Mouse (Mus musculus) cerebellum, adult 11-12 months (tissue): Measurements from ENCODE around the gene Ercc6l.
"Not testable (repeated sequence)": the region's sequence is repeated elsewhere in the genome, so short reads cannot be mapped to it uniquely, and the experiment has no call there.

Source experiments
- DNase-seq: peaks from one replicate; pipeline ENCODE4 v3.0.0; 2022

The Ercc6l gene

GRCm38 (mm10) chrX:102156618-102157422, at the start of gene Ercc6l:
Gene Ercc6l, minus strand, starts transcription at chrX:102157091.
- peak; percentile 94 for DNase-seq

GRCm38 (mm10) chrX:102190840-102191239, 33.9 kb upstream of the Ercc6l start:
- no peak for DNase-seq

GRCm38 (mm10) chrX:102189581-102189980, 32.7 kb upstream of the Ercc6l start:
- DNase-seq = no peak

- DNase-seq = peak; percentile 68
These were observed 32.0 kb upstream of the Ercc6l start, which contains the start of gene Rps4x for GRCm38 (mm10) chrX:102188712-102189497. Gene Rps4x, minus strand, starts transcription at chrX:102189394.

GRCm38 (mm10) chrX:102187023-102187699, 30.3 kb upstream of the Ercc6l start:
- DNase-seq = no peak

GRCm38 (mm10) chrX:102182575-102182974, 25.7 kb upstream of the Ercc6l start:
- DNase-seq = no peak

GRCm38 (mm10) chrX:102175538-102176287, 18.8 kb upstream of the Ercc6l start:
- no peak for DNase-seq

- no peak for DNase-seq
These were observed 14.0 kb upstream of the Ercc6l start for GRCm38 (mm10) chrX:102170900-102171299.

- DNase-seq = no peak
These were observed 13.2 kb upstream of the Ercc6l start for GRCm38 (mm10) chrX:102170135-102170534.

GRCm38 (mm10) chrX:102169724-102170123, 12.8 kb upstream of the Ercc6l start:
- DNase-seq = no peak

- DNase-seq = no peak
These were observed 10.1 kb upstream of the Ercc6l start for GRCm38 (mm10) chrX:102166986-102167385.

- no peak for DNase-seq
These were observed 9.6 kb upstream of the Ercc6l start for GRCm38 (mm10) chrX:102166521-102166920.

- DNase-seq = no peak
These were observed 6.6 kb upstream of the Ercc6l start for GRCm38 (mm10) chrX:102163529-102163928.

GRCm38 (mm10) chrX:102163096-102163495, 6.2 kb upstream of the Ercc6l start:
- no peak for DNase-seq

GRCm38 (mm10) chrX:102160528-102160927, 3.6 kb upstream of the Ercc6l start:
- no peak for DNase-seq

GRCm38 (mm10) chrX:102159778-102160177, 2.9 kb upstream of the Ercc6l start:
- no peak for DNase-seq

GRCm38 (mm10) chrX:102157423-102157791, 516 bp upstream of the Ercc6l start:
- no peak for DNase-seq

- DNase-seq = no peak
These were observed 15.7 kb downstream of the Ercc6l start for GRCm38 (mm10) chrX:102141157-102141556.

GRCm38 (mm10) chrX:102121321-102121720, 35.6 kb downstream of the Ercc6l start:
- no peak for DNase-seq

- peak; percentile 97 for DNase-seq
These were observed 37.6 kb downstream of the Ercc6l start, which contains the start of gene Pin4 for GRCm38 (mm10) chrX:102119042-102119864. Gene Pin4, plus strand, starts transcription at chrX:102119447.

- no peak for DNase-seq
These were observed 41.2 kb downstream of the Ercc6l start for GRCm38 (mm10) chrX:102115676-102116075.

- not testable (repeated sequence) for DNase-seq
These were observed 47.5 kb downstream of the Ercc6l start for GRCm38 (mm10) chrX:102109349-102109748.
